Mouse (Mus musculus) natural killer cell, adult 2 months (primary cell): ENCODE data around the gene Psmb5.
A peak's percentile ranks its signal among the peaks of the same experiment; 100 is the strongest.

Experiments
- DNase-seq, 2 experiments: peaks; one replicate each; pipeline ENCODE4 v3.0.0; 2022; ENCODE audit warnings: low spot score in 2 of 2

Psmb5 gene

DNA sequence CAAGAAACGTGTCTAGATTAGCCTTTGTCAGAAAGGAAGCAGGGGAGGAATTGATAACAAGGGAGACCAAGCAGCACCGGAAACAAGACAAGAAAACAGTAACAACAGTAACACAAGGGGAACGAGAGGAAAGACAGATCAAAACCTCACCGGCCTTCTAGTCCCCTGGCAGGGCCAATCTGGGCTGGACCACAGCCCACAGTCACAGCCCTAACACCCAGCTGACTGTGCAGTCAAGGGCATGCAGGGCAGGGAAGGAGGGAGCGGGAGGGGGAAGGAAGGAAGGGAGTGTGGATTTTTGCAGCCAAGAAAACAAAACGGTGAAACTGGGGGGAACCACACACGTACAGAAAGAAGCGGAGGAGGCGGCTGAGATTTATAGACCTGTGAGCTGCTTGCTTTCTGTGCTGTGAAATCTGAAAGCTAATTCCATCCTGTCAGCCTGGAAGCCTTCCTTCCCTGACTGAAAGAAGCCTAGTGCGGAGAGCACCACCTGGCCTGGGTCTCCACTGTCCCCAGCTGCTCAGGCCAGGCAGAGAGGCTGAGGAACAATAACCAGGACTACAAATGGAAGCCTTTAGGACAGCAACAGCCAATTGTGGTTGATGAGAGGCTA is 25.4 kb downstream of the Psmb5 start:
- DNase-seq: no peak

DNA sequence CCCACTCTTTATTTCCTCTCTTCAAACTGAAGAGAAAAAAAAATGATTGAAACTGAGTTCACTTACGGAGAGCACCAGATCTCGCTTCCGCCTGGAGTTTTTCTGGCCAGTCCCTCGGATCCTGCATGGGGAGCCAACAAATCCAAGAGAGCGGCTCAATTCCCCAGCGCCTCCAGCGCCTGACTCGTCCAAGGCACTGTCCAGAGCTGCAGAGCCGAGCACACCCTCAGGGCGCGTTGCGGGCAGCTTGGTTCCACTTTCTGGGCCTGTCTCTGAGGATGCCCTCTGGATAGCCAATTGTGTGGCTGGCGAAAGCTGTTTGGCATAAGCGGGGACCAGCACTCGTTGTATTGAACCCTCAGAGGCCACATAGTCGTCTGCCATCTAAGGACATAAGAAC is 26.8 kb downstream of the Psmb5 start:
- DNase-seq: no peak

DNA sequence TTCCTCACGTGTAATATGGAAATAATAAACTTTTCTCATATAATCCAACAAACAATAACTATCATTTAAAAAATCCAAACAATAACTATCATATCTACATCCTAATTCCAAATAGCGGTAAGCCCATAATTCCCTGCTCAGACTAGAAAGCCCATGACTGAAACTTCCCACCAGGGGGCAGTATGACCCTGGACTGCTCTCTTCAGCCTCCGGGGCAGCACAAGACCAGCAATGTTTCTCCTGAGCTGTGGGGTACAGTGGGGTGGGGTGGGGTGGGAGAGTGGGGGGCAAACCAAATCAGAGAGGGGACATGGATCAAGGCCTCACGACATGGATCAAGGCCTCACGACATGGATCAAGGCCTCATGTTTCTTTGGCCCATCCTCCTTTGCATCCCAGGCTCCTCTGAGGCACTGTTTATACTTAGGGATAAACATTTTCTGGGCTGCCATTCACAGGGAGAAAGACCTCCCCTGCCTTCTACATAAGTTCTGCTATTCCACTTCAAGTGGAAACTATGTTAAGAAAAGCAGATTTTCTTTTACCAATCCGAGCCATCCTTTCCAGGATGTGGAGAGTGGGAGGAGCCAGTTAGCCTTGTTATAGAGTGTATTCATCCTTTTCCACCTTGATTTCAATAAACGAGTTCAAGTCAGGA is 34.0 kb downstream of the Psmb5 start:
- DNase-seq: peak; percentile 35 to 49

DNA sequence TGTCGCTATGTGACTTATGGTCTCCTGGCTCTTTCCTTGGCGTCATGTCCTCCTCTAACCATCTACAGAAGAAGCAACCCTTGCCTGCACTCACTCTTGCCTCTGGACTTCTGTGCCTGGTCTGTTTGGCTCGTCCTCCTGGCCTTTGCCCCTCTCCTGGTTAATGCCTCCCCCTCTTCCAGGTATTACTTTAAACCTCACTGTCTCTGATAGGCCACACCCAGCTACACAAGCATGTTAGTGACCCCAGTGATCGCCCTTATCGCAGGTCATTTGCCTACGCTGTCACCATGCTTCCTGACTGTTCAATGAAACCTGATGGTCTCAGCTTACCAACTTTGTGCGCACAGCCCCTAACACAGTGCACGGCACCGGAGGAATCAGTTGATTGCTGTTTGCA is 35.3 kb downstream of the Psmb5 start:
- DNase-seq: no peak

DNA sequence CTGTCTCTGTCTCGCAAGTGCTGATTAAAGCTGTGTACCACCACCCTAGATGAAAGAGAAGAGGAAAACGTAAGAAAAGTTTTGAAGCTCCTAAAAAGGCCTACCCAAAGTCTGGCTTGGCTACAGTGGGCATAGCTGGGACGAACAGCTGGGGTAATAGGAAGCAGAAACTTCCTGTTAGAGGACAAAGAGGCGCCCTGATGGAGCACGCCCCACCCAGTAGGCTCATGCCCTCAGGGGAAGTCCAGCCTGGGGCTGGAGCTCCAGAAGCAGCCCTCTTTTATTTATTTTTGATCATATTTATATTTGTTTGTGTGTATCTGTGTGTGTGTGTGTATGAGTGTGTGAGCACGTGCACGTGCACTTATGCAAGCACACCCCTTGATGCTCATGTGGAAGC is 38.2 kb downstream of the Psmb5 start:
- DNase-seq: no peak

DNA sequence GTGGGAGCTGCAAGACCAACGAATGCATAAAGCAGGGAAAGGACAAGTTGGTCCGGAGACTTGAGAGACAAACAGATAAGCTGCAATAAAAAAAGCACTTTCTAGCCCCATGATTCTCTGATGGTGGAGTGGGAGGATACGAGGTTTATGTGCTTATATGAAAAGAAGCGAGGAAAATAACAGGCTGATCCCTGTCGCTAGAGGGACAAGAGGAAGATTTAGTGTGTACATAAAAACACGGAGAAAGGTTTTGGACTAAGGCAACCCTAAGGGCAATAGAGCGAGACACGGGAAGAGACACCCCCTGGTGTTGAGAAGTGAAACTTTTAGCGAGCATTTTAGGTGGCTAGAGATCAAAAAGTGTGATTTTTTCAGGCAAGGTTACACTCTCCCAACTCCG is 39.8 kb downstream of the Psmb5 start:
- peak; percentile 44 to 46 for DNase-seq

DNA sequence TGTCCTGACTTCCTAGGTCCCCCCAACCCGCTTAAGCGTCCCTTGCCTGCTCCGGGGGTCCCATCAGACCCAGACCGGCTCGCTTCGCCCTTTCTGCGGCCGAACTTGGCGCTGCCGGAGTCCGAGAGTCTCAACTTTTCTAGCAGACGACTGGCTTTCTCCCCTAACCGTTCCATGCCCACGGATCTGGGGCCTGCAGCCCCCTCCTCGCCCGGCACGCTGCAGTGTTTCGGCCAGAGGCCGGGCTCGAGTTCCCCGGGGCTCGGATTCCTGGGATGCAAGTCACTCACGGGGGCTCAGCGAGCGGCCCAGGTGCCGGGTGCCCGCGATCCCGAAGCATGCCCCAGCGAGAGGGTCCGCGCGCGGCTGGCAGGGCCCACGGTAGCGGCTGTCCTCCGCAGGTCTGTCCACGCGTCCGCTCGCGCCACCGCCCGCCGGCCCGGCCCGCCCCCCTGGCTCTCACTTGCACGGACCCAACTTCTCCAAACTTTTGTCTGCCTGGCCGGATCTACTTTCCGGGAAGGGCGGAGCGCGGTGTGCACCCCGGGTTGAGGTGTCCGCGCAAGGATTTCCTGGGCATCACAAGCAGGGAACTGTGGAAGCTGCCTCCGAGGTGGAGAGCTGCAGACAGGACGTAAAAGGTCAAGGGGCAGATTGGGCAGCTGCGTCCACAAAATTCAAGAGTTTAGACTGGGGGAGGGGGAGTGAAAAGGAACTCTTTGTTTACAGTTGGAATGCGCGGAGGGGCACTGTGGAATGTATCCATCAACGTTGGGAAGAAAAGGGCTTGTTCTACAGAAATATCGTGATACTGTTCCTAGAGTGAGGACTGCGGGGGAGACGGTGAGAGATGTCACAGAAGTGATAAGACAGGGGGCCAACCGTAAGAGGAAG is 40.5 kb downstream of the Psmb5 start, which contains the start of gene Ajuba:
TSS of gene Ajuba (minus strand) at position 470 of the 894 bp plus-strand sequence.
- peak in 1 of 2 experiments; percentile 18 for DNase-seq

DNA sequence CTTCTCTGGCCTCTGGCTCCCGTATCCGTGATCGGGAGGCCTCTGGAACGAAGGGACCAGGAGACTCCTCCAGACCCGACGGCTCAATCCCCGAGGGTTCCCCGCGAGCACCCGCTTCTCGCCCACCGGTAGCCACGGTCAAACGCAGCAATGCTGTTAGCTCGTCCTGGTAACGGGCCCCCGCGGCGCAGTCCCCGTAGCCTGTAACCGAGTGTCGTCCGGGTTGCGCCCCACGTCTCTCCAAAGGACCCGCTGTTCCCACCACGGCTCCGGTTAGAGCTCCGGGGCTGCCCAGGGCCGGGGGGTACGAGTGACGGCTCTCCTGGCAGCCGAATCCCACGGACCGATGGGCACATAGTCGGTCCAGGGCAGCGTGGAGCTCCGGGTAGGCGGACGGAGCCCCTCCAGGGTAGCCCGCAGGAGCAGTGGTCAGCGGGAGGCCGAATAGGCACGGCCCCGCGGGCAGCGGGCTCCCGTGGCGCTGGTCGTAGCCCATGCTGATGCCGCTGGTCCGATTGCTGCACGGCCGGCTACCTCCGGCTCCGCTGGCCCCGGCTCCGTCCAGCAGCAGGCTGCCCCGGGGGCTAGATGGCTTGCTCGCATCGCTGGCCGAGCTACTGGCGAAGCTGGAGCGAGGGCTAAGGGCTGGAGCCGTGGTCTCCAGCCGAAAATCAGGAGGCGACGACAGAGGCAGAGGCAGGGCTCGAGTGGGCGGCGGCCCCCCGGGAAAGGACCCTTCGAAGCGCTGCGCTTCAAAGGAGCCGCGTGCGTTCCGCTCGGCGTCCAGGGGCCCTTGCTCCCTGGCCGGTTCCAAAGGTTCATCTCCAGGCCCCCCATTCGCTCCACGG is 41.4 kb downstream of the Psmb5 start:
- peak in 1 of 2 experiments; percentile 9 for DNase-seq

DNA sequence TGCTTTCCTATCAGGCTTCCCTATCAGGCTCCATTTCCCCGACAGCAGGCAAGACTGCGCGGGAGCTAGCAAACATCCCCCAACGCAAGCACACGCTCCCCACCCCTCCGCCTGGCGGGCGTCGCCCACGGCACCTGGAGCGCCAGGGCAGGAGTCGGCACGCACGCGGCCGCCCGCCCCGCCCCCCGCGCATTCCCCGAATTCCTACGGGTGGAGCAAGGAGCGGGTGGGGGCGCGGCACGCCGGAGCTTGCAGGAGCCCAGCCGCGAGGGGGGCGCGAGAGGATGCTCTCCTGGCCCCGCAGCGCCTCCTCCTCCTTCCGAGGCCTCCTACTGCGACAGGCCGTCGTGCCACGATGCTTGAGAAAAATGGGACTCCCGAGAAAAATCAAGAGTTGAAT is 42.2 kb downstream of the Psmb5 start:
- no peak for DNase-seq

DNA sequence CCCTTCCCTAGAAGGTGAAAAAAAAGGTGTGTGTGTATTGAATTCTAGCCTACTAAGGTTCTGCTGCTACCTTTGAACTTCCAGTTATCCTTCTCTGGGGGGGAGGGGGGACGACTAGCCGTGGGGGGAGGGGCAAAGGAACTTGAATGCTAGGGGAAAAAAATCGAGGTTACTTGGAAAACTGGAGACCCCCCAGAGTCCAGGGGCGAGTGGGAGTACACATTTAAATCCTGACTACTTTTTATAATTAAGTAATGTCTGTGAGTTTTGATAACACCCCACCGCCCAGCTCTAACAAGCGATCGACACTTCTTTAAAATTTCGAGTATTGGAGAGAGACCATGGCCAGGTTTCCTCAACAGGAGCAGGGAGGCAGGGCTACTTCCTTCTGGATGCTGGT is 42.8 kb downstream of the Psmb5 start:
- no peak for DNase-seq

DNA sequence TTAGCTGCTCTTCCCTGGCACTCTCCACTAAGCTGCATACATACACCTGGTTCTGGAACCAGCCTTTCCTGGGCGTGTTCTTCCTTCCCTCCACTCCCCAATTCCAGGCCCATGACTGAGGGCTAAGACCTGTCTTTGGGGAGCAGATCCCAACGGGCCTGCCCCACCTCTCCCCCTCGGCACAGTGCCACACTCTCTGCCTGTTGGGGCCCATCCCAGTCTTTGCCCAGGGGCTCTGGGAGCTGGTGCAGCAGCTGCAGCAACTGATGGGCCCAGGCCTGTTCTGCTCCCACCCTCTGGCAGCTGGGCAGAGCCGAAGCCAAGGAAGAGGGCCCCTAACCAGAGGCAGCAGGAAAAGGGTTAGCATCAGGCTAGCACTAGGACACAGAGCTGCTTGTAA is 43.6 kb downstream of the Psmb5 start:
- DNase-seq: no peak

DNA sequence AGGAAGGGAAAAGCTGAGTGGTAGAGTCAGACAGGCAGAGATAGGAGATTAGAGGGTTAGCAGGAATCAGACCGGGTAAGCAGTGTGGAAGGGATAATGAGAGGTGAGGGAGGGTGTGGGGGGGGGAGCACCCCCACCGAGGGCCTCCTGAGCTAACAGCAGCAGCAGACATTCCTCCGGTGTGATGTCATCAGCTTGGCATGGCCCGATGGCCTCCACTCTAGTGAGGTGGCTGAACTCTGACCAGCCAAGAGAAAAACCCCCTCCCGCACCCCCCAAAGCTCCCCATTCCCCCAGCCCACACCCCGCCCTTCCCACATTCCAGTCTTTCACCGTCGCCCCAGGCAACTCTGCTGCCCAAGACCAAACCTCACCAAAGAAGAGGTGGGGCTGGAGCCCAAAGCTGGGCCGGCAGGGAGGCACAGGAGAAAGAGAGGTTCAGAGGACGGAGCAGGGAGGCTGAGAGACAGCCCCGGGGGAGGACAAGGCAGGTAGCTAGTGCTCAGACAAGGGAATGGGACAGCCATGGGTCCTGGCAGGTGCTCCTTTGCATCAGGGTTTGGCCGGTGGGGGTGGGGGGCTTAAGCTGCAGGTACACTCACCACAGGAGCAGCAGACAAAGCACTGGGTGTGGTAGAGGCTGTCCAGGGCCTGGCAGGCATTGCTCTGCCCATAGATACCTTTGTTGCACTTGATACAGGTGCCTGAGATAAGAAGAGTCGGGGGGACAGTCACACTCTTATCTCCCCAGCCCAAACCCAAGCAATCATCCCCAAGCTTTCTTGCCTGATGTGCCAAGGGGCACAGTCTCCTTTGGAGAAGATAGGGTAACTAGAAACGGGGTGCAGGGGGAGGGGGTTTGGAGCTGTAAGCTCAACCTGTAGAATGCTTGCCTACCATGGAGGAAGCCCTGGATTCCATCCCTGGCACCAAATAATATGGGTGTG is 44.8 kb downstream of the Psmb5 start:
- DNase-seq: no peak

DNA sequence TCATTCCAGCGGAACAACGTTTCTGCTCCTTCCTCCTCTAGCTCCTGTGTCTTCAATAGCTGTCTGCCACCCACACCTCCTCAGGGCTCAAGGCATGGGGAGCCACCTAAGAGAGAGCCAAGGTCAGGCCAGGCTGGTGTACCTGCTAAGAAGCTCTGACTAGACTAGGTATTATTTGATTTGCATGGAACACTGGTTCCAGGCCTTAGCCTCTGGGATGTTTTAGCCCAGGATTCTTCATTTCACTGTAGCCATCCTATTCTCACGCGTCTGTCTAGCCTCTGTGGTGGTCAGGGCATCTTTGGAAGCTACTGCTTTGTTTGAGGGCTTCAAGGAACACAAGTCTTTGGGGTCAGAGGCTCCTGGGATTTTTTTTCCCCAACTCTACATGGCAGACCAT is 45.7 kb downstream of the Psmb5 start:
- DNase-seq: no peak

DNA sequence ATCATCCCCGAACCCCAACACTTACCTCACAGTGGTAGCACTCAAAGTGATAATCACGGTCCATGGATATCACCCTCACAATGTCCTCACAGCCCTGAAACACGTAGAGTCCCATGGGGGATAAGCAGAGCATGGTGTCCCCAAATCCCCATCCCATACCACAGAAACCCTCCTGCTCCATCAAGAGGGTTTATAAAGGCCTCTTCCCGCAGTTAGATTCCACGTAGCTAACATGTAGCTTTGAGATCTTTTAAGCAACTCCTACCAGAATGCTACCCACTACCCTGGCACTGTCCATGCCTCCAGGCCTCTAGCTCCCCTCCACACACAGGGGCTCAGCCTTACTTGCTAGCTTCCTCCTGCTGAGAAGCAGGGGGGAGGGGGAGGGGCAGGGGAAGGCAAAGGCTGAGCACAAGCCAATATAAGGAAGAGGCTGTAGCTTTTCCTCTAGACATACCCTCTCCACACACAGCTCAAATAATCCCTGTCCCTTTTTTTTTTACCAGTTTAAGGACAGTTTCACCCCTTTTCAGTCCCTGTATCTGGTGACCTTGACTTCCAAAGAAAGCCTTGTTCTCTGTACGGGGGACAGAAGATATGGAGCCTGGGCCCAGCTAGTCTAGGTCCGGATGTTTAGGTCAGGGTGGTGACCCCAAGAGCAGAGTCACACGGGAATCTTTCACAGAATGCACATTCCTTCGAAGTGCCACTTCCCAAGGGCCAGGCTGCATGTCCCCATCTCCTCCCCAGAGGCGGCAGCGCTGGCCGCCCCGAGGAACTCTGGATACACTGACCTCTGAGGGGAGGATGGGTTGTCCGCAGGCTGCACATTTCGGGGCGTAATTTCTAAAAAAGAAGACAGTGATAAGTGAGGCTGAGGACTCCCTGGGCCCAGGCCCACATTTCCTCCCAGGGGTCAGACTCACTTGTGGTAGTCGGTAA is 48.1 kb downstream of the Psmb5 start:
- DNase-seq: no peak

DNA sequence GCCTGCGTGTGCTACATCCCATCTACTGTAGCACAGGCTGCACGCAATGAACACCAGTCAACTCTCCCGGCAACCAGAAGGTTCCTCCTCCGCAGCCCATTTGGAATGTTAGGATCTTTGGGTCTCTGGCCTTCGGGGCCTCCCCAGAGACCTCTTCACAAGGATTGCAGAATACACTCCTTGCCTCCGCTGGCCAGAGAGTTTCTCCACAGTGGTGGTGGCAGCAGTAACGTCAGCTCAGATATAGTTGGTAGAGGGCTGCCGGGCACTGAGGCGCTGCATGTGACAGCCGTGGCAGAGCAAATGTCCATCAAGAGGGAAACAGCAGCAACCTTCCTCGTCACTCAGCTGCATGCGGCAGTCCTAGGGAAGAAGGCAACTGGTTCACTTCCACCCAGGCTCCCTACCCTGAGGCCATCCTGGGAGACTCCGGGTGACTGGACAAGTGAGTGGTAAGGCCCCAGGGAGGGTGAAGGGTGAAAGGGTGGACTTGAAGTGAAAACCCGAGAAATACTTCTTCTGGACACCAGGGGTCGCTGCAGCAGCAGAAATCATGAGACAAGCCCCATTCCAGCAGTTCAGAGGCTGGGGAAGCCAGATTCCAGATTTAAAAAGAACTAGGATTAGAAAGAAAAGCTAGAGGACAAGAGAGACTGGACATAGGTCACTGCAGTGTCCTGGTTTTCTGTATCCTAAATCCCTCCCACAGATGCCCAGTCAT is 49.0 kb downstream of the Psmb5 start:
- peak; percentile 45 to 60 for DNase-seq
